Mouse (Mus musculus) spleen, postnatal 14 days (tissue): Measurements from ENCODE around the gene Gm20604.

Experiments used
- DNase-seq, 2 experiments: peaks; one replicate each; pipeline ENCODE4 v3.0.0; 2021 to 2022; ENCODE audit warnings: low spot score in 2 of 2

The Gm20604 gene

GRCm38 (mm10) chr12:102706833-102707463, 51.5 kb downstream of the Gm20604 start:
- no peak for DNase-seq

GRCm38 (mm10) chr12:102705906-102706640, 52.4 kb downstream of the Gm20604 start:
- no peak for DNase-seq

GRCm38 (mm10) chr12:102705216-102705871, 53.1 kb downstream of the Gm20604 start:
- peak; percentile 73 to 85 for DNase-seq

- DNase-seq = no peak
These were observed 53.8 kb downstream of the Gm20604 start, which contains the start of gene Itpk1 for GRCm38 (mm10) chr12:102704457-102705198. Itpk1 (minus strand) TSS chr12:102704930.

- DNase-seq = no peak
These were observed 54.5 kb downstream of the Gm20604 start for GRCm38 (mm10) chr12:102703921-102704408.

GRCm38 (mm10) chr12:102703441-102703840, 55.0 kb downstream of the Gm20604 start:
- no peak for DNase-seq

GRCm38 (mm10) chr12:102703111-102703412, 55.4 kb downstream of the Gm20604 start:
- DNase-seq = no peak

GRCm38 (mm10) chr12:102702356-102703110, 55.9 kb downstream of the Gm20604 start:
- peak; percentile 47 to 80 for DNase-seq

GRCm38 (mm10) chr12:102701691-102702207, 56.7 kb downstream of the Gm20604 start:
- DNase-seq = no peak

- DNase-seq = no peak
These were observed 58.0 kb downstream of the Gm20604 start for GRCm38 (mm10) chr12:102700453-102700852.

GRCm38 (mm10) chr12:102699156-102699555, 59.3 kb downstream of the Gm20604 start:
- no peak for DNase-seq

GRCm38 (mm10) chr12:102698089-102698684, 60.3 kb downstream of the Gm20604 start:
- no peak for DNase-seq

GRCm38 (mm10) chr12:102697381-102697780, 61.1 kb downstream of the Gm20604 start:
- DNase-seq = no peak

- no peak for DNase-seq
These were observed 61.7 kb downstream of the Gm20604 start for GRCm38 (mm10) chr12:102696635-102697354.

GRCm38 (mm10) chr12:102695369-102696239, 62.9 kb downstream of the Gm20604 start:
- DNase-seq = no peak

GRCm38 (mm10) chr12:102691761-102692160, 66.7 kb downstream of the Gm20604 start:
- no peak for DNase-seq
